Mouse (Mus musculus) gastrocnemius, postnatal 4 days (tissue): ENCODE measurements at regions not wholly inside any gene's neighbourhood (a gene's known extent, or its start where the extent isn't known, plus 50 kb on each side); places are given as distances from the start of the nearest gene placed in this dataset.

ENCODE experiments used
- DNase-seq, 2 experiments: peaks; one replicate each; pipeline ENCODE4 v3.0.0; 2021 to 2022; ENCODE audit warnings: low spot score in 2 of 2, mixed read lengths in 2 of 2

- DNase-seq, result no peak
These were observed 845.4 kb downstream of the Pcdh18 start for GRCm38 (mm10) chr3:48911758-48912157.

- no peak for DNase-seq
These were observed 866.7 kb downstream of the Pcdh18 start for GRCm38 (mm10) chr3:48890403-48890802.

- DNase-seq, result no peak
These were observed 869.2 kb downstream of the Pcdh18 start for GRCm38 (mm10) chr3:48887885-48888284.

GRCm38 (mm10) chr3:48869527-48869926 lies 887.6 kb downstream of the Pcdh18 start:
- DNase-seq, result no peak

GRCm38 (mm10) chr3:48846049-48846653 lies 911.0 kb downstream of the Pcdh18 start:
- DNase-seq, result peak; percentile 42 to 66

GRCm38 (mm10) chr3:48840692-48841091 lies 916.4 kb downstream of the Pcdh18 start:
- DNase-seq, result no peak

GRCm38 (mm10) chr3:48823360-48823759 lies 933.8 kb downstream of the Pcdh18 start:
- no peak for DNase-seq

- DNase-seq, result no peak
These were observed 952.7 kb downstream of the Pcdh18 start for GRCm38 (mm10) chr3:48804398-48804797.

- DNase-seq, result no peak
These were observed 985.4 kb downstream of the Pcdh18 start for GRCm38 (mm10) chr3:48771709-48772108.
